Mouse (Mus musculus) skeletal muscle tissue, adult 2 months (tissue): ENCODE results near the gene Slc9a6.

Experiments used
- DNase-seq: peaks from one replicate; pipeline ENCODE4 v3.0.0-alpha.2; 2012; ENCODE audit warnings: low read depth, low spot score

The Slc9a6 gene

DNA sequence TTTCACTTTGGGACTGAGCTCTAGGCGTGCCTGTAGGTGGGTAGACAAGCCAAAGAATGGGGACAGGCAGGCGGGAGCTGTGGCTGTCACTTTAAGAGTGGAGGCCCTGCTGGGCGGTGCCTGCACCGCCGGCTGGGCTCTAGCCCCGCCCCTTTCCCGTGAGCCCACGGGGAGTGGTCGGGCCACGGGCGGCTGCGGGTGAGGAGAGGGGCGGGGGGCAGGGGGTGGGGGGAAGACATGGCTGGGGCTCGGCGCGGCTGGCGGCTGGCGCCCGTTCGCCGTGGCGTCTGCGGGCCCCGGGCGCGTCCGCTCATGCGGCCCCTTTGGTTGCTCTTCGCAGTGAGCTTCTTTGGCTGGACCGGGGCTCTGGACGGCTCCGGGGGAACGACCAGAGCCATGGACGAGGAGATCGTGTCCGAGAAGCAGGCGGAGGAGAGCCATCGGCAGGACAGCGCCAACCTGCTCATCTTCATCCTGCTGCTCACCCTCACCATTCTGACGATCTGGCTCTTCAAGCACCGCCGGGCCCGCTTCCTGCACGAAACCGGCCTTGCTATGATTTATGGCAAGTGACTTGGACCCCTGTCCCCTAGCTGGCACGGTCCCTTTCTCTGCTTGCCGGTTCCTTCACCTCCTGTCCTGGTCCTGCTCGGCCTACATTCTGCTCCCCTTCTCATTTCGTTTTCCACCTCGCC is at the start of gene Slc9a6:
Gene Slc9a6, plus strand, starts transcription at position 135 of the 695 bp plus-strand sequence.
- DNase-seq, result peak; percentile 74

- peak; percentile 0 for DNase-seq
These were observed 37.1 kb upstream of the Slc9a6 start for GRCm38 (mm10) chrX:56572465-56572864.

DNA sequence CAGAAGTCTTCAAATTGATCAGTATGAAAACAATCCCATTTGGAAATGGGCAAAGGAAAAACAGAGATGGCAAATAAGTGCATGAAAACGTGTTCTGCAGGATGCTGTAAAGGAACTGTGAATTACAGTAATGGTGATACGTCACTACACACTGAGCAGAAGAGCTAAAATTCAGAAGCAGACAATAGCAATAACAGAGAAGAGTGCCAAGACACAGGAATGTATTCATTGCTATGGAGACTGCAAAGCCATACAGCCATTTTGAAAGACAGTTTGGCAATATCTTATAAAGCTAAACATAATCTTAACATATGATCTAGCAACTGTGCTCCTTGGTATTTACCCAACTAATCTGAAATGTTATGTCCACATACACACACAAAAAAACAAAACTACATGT is 31.4 kb upstream of the Slc9a6 start:
- no peak for DNase-seq

DNA sequence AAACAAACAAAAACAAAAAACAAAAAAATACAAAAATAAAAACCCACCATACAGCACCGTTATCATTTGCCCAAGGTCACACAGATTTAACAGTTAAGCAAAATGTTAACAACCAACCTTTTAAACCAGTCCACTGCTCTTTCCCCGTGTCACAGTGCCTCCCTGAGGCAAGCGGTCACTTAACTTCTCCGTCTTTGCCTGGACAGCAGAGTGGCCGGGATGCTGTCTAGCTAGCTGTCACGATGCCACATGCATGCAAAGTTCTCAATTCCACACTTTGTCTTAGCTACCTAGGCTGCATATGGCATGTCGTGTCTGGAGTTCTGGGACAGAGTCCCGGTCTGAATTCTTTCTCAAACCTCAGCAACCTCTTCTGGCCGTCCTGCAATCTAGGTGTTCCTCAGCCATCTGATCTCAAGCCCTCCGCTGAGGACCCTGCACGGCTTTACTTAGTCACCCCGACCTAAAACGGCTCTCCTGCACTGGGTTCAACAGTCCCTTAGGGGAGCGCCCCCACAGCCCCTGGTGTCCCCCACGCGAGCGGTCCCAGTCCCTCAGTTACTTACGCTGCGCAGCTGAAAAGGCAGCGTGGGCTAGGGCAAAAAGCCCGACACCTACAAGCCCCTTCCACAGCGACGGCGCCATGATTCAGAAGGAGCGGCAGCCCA is 12.2 kb upstream of the Slc9a6 start:
- peak; percentile 3 for DNase-seq

DNA sequence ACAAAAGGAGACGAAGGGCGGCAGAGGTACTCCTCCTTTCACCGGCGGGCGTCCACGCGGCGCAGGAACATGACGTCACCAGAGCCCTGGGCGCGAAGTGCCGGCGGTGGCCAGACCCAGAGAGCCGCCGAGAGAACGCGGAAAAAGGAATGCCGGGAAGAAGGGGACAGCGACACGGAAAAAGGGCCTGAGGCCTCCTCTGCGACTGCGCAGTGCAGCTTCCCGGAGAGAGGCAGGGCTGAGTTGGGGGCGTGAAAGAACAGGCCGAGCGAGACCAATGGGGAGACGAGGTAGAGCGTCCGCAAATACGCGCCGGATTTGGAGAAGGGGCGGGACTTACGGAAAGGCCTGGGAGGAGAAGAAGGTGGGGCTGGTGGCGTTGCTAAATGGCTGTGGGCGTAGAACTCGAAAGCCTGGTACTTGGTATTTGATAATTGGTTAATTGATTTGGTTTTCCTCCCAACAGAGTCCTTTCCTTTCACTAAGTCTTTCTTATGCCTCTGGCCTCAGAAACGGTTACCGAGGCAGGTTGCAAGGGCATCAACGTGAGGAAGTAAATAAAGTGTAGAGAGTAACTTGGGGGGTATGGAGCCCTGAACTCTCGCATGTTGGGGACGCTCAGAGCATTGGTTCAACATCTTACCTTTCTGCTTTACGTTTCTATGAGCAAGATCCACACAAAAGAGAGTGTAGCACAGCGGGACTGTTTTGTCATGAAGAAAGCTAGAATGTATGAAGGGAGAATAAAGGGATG is 11.5 kb upstream of the Slc9a6 start, which contains the start of gene Mmgt1:
Gene Mmgt1, minus strand, starts transcription at position 183 of the 754 bp plus-strand sequence.
- DNase-seq, result peak; percentile 96

GRCm38 (mm10) chrX:56606536-56606935 is 3.0 kb upstream of the Slc9a6 start:
- DNase-seq, result no peak

- no peak for DNase-seq
These were observed 2.4 kb upstream of the Slc9a6 start for GRCm38 (mm10) chrX:56607032-56607710.

DNA sequence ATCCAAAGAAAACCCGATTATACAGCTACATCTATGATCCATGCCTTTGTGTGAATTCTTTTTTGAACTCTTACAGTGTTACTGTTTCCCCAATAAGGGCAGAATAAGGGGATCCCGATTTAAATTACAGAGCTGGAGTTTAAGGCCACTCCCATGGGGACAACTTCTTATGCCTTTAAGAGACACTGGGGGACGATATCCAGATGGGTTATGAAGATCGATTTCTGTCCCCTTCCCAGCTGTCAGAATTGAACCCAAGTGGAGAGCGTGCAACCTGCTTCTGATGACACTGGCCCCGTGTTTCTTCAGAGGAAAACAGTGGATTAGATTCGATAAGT is 303 bp upstream of the Slc9a6 start:
- no peak for DNase-seq

DNA sequence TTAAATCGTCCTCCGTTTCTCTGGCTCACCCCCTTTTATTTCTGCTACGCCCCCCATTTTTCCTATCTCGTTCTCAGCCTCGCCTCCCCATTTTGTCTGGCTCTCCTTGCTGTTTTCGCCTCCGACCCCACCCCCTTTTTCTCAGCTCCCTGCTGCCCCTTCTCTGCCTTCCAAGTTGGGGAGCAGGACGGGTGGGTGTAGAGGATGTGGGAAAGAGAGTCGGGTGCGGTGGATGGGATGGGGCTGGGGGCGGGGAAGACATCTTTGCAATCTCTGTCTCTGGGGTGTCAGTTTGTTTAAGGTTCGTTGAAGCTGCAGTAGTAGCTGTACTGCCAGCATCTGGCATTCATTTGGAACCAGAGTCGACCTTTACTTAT is 749 bp downstream of the Slc9a6 start:
- no peak for DNase-seq

GRCm38 (mm10) chrX:56615236-56615635 is 5.7 kb downstream of the Slc9a6 start:
- DNase-seq, result no peak

DNA sequence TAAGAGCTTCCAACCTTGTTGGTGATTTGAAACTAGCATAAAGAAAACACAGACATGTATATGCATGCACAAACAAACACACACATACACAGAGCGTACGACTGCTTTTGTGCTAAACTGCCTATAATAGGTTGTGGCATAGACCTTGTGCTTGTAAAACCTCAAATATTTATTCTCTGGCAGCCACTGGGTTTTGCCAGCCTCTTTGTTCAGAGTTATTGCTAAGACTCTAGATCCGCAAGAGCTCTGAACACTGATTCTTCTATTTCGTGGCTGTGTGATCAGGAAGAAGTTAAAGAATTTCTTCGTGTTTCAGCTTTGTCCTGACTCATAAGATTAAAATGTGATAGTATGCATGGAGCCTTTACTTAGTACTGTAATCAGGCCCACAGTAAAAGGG is 26.6 kb downstream of the Slc9a6 start:
- no peak for DNase-seq

DNA sequence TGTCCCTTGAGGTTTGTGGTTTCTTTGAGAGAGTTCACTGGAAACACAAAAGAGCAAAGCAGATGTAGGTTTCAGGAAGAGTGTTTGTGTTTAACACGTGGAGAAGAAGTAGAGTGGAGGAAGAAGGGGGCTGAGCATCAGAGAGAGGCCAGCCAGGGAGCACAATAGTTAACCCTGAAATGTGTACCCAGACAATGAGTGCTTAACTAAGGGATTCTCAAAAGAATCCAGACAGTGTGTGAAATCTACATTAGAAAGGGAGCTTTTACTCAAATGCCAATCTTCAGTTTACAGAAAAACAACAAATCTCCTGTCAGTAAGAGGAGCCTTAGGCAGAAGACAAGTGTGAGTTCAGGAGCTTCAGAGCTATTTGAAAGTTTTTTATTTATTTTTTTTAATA is 30.5 kb downstream of the Slc9a6 start:
- DNase-seq, result no peak

GRCm38 (mm10) chrX:56649549-56650354 is 40.2 kb downstream of the Slc9a6 start:
- no peak for DNase-seq

DNA sequence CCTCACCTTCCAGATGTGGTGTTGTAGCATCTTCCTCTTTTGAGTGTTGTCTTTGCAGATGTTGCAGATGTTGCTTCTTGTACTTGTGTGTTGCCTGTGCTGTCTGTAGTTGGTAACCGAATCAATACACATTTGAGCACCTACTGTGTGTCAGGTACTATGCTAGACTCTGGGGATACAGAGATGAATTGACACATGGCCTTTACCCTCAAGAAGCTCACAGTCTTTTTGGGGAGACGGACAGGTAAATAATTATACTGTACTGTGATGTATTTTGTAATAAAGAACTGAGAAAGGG is 40.7 kb downstream of the Slc9a6 start:
- DNase-seq, result no peak

GRCm38 (mm10) chrX:56650885-56651284 is 41.3 kb downstream of the Slc9a6 start:
- DNase-seq, result peak; percentile 59

DNA sequence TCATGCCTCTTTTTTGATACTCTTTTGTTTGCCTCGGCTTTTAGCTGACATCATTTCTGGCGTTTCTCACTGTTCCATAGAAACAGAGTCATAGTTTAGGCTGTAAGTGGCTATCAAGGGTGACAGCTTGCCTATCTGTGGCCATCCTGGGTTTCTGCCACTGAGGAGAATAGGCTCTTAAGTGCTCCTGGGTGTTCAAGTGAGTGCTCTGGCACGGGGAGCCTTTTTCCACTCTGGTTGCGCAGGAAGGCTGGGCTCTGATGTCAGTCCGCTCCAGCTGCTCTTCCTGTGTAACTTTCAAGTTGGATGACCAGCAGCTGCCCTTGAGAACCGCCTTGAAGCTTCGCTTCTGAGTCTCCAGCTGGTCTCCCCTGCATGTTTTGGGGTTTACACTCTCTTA is 42.2 kb downstream of the Slc9a6 start:
- peak; percentile 89 for DNase-seq

GRCm38 (mm10) chrX:56655686-56656085 is 46.1 kb downstream of the Slc9a6 start:
- no peak for DNase-seq

GRCm38 (mm10) chrX:56659286-56659685 is 49.7 kb downstream of the Slc9a6 start:
- no peak for DNase-seq

GRCm38 (mm10) chrX:56661143-56661542 is 51.6 kb downstream of the Slc9a6 start:
- no peak for DNase-seq

DNA sequence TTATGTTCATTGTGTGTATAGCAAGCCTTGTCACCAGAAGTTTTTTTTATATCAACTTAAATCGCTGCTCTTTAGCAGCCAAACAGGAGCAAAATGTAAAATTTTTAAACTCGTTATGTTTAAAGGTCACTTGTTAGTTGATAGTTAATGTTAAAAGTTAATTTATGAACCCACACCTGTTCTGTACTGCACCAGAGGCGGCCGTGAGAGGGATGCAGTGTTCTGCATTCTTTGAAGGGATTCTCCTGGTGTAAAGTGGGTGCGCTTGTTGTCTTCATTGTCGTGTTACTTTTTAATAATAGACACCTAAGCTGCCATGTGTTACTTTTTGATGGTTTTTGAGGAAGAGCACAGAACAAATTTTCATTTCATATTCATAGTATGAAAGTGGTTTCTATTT is 52.8 kb downstream of the Slc9a6 start:
- no peak for DNase-seq

- DNase-seq, result no peak
These were observed 53.8 kb downstream of the Slc9a6 start for GRCm38 (mm10) chrX:56663377-56663776.
